In the genomic region with DNA sequence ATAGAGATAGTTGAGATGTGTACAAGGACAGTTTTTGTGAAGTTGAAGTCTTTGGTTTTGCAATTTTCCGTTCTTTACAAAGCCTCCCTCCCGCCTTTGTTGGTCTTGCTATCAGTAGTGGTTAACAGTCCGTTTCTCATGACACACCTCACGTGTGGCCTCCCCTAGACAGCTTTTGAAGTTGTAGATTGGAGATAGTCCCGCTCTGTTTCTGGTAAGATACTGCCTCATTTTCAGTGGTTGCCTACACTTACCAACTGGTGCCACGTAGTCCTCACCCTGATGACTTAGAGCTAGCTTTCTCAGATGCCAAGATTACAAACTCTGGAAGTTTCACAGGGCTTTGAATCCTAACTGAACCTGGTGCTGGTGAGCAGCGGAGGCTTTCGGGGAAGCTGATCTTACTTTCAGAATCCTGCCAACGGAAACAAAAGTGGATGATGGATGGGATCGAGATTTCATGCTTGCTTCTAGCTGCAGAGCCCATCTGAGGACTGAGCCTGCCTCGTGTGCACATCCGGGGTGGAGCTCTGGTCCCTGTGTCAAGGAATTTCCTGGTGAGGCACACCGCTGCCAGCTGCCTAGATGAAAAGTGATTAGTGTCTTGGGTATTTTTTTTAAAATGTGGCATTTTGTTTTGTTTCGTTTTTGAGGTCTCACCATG, we compare ENCODE assay signal across 12 mouse cellular contexts. TPM values are rescaled to one million over a fixed set of nuclear protein-coding genes. Genes with fewer than 3 reads are reported as not detected.
DNase-seq lines count a peak whose midpoint lies in the region; ATAC-seq lines count a peak whose summit lies in the region.
"Had no signal": no experiment of that assay in that cellular context is flagged by ENCODE, and none has a peak within 500 bp of the region (broad histone marks: within the 10 kb centered on the region; RNA-seq: fewer than 3 reads in every experiment).

No protein-coding gene starts in this region.

- H3K36me3 ChIP-seq in hindbrain, embryonic 11.5 days (ENCODE audit: control insufficient read depth, insufficient read depth, low read length): no peaks in the 10 kb centered on the region
- H3K36me3 ChIP-seq in hindbrain, embryonic 14.5 days (replicated peaks; ENCODE audit: control insufficient read depth, insufficient read depth): no peaks in the 10 kb centered on the region
- H3K36me3 ChIP-seq in liver, embryonic 12.5 days: no peaks in the 10 kb centered on the region
- H3K36me3 ChIP-seq: neural tube, embryonic 13.5 days had no signal

- no peak for ATAC-seq in hindbrain, embryonic 11.5 days (ENCODE audit: low FRiP score)
- no peak for ATAC-seq in hindbrain, embryonic 14.5 days (ENCODE audit: low FRiP score)
- ATAC-seq in liver, embryonic 12.5 days: peak; percentile 93

- no peak overlapping the region for H3K4me3 ChIP-seq in hindbrain, embryonic 11.5 days (ENCODE audit: low read depth, low read length)
- H3K4me3 ChIP-seq in hindbrain, embryonic 14.5 days (replicated peaks; ENCODE audit: low read length): no peak overlapping the region
- peak overlapping the region; percentile 14 for H3K4me3 ChIP-seq in liver, embryonic 12.5 days
- H3K4me3 ChIP-seq: erythroblast, embryonic 14.5 days; neural tube, embryonic 13.5 days had no signal

- no peak overlapping the region for H3K27ac ChIP-seq in hindbrain, embryonic 11.5 days (ENCODE audit: low read depth, low read length)
- H3K27ac ChIP-seq in hindbrain, embryonic 14.5 days: no peak overlapping the region
- H3K27ac ChIP-seq in liver, embryonic 12.5 days: peak overlapping the region; percentile 79
- H3K27ac ChIP-seq: neural tube, embryonic 13.5 days had no signal

- no peak overlapping the region for H3K4me2 ChIP-seq in hindbrain, embryonic 11.5 days (replicated peaks; ENCODE audit: low read depth, low read length)
- H3K4me2 ChIP-seq in hindbrain, embryonic 14.5 days (replicated peaks): no peak overlapping the region
- H3K4me2 ChIP-seq in liver, embryonic 12.5 days: peak overlapping the region; percentile 59
- H3K4me2 ChIP-seq: heart, embryonic 11.5 days; neural tube, embryonic 13.5 days had no signal

- 60% methylated on average over 14 of the region's 14 CpGs for WGBS in hindbrain, embryonic 11.5 days
- WGBS in hindbrain, embryonic 14.5 days: 66% methylated on average over 14 of the region's 14 CpGs
- WGBS in liver, embryonic 12.5 days (ENCODE audit: insufficient replicate concordance): 32% methylated on average over 14 of the region's 14 CpGs

- H3K9me3 ChIP-seq in hindbrain, embryonic 11.5 days (ENCODE audit: control insufficient read depth, low read length): no peaks in the 10 kb centered on the region
- H3K9me3 ChIP-seq in hindbrain, embryonic 14.5 days (ENCODE audit: control insufficient read depth, low read length): no peaks in the 10 kb centered on the region
- no peaks in the 10 kb centered on the region for H3K9me3 ChIP-seq in liver, embryonic 12.5 days (replicated peaks)
- H3K9me3 ChIP-seq: neural tube, embryonic 13.5 days had no signal

- no peaks in the 10 kb centered on the region for H3K4me1 ChIP-seq in hindbrain, embryonic 11.5 days (replicated peaks; ENCODE audit: control insufficient read depth, insufficient read depth, low read length)
- no peaks in the 10 kb centered on the region for H3K4me1 ChIP-seq in hindbrain, embryonic 14.5 days (replicated peaks; ENCODE audit: control insufficient read depth, insufficient read depth, low read length)
- H3K4me1 ChIP-seq in liver, embryonic 12.5 days: peaks cover 28% of the 10 kb centered on the region
- H3K4me1 ChIP-seq: neural tube, embryonic 13.5 days had no signal

- no peaks in the 10 kb centered on the region for H3K27me3 ChIP-seq in hindbrain, embryonic 11.5 days (ENCODE audit: control insufficient read depth, insufficient read depth, low read length)
- H3K27me3 ChIP-seq in hindbrain, embryonic 14.5 days (ENCODE audit: control insufficient read depth, insufficient read depth, low read length): no peaks in the 10 kb centered on the region
- no peaks in the 10 kb centered on the region; the same call in 1 of the 2 replicates for H3K27me3 ChIP-seq in liver, embryonic 12.5 days (replicated peaks)
- H3K27me3 ChIP-seq: neural tube, embryonic 13.5 days had no signal

- H3K9ac ChIP-seq in hindbrain, embryonic 11.5 days (ENCODE audit: low read depth, low read length): no peak overlapping the region
- H3K9ac ChIP-seq in hindbrain, embryonic 14.5 days: no peak overlapping the region
- peak overlapping the region; percentile 33; the same call in 1 of the 2 replicates for H3K9ac ChIP-seq in liver, embryonic 12.5 days
- H3K9ac ChIP-seq: neural tube, embryonic 13.5 days had no signal

- DNase-seq in hindbrain, embryonic 11.5 days (ENCODE audit: low spot score): peak; percentile 20
- no peak for DNase-seq in hindbrain, embryonic 14.5 days (ENCODE audit: low spot score)
- DNase-seq in thymus, postnatal 25 days: peak; percentile 34
- DNase-seq in thymus, postnatal 4 days: no peak
- DNase-seq in natural killer cell, adult 2 months (ENCODE audit: low spot score in 2 of 2): peak; percentile 33 to 59
- no peak for DNase-seq in B cell, adult 2 months
- no peak for DNase-seq in right cerebral cortex, postnatal 25 days

RNA-seq across cellular contexts. Expression of gene Ptprh, which starts 10.0 kb away (rescaled TPM):
- 0.11 TPM in 1 of 2 replicates, not detected in the other for polyA plus RNA-seq in hindbrain, embryonic 11.5 days (2014; fragmentation: Nextera tagmentation; extraction: Ambion mirVana)
- 0.17 and 0.55 TPM in 2 replicates for polyA plus RNA-seq in hindbrain, embryonic 14.5 days (2014; fragmentation: Nextera tagmentation; extraction: Ambion mirVana)
- polyA plus RNA-seq in liver, embryonic 12.5 days (2016; fragmentation: Nextera tagmentation; extraction: Ambion mirVana): not detected in 2 replicates
- polyA plus RNA-seq: erythroblast, embryonic 14.5 days; heart, embryonic 11.5 days; liver, adult 2 months had no signal

RNA-seq across cellular contexts. Expression of gene Tmem86b, which starts 17.4 kb away (rescaled TPM):
- polyA plus RNA-seq in hindbrain, embryonic 11.5 days (2014; fragmentation: Nextera tagmentation; extraction: Ambion mirVana): 3.2 and 3.3 TPM in 2 replicates
- 2.0 and 2.7 TPM in 2 replicates for polyA plus RNA-seq in hindbrain, embryonic 14.5 days (2014; fragmentation: Nextera tagmentation; extraction: Ambion mirVana)
- polyA plus RNA-seq in liver, embryonic 12.5 days (2016; fragmentation: Nextera tagmentation; extraction: Ambion mirVana): 25.7 and 26.1 TPM in 2 replicates

RNA-seq across cellular contexts. Expression of gene Ppp6r1, which starts 44.9 kb away (rescaled TPM):
- polyA plus RNA-seq in hindbrain, embryonic 11.5 days (2014; fragmentation: Nextera tagmentation; extraction: Ambion mirVana): 6.0 and 8.1 TPM in 2 replicates
- polyA plus RNA-seq in hindbrain, embryonic 14.5 days (2014; fragmentation: Nextera tagmentation; extraction: Ambion mirVana): 6.2 and 8.4 TPM in 2 replicates
- polyA plus RNA-seq in liver, embryonic 12.5 days (2016; fragmentation: Nextera tagmentation; extraction: Ambion mirVana): 12.0 and 12.7 TPM in 2 replicates

Comparison
In these comparisons a context has a peak if more than half of its experiments do, and no peak if none do; other contexts are left out.
1. DNase-seq: peak in hindbrain, embryonic 11.5 days (single experiment), thymus, postnatal 25 days (single experiment) and natural killer cell, adult 2 months (2 of 2); none in hindbrain, embryonic 14.5 days (single experiment), thymus, postnatal 4 days (single experiment), B cell, adult 2 months (0 of 2) and right cerebral cortex, postnatal 25 days (single experiment).